Mouse (Mus musculus): ENCODE results near the gene Iapp. TPM values are rescaled to one million over a fixed set of nuclear protein-coding genes. Genes with fewer than 3 reads are reported as not detected.
"Not testable (repeated sequence)": the region's sequence is repeated elsewhere in the genome, so short reads cannot be mapped to it uniquely, and the experiment has no call there.

The Iapp gene
- total and polyA plus RNA-seq, 3 experiments, result not detected

DNA sequence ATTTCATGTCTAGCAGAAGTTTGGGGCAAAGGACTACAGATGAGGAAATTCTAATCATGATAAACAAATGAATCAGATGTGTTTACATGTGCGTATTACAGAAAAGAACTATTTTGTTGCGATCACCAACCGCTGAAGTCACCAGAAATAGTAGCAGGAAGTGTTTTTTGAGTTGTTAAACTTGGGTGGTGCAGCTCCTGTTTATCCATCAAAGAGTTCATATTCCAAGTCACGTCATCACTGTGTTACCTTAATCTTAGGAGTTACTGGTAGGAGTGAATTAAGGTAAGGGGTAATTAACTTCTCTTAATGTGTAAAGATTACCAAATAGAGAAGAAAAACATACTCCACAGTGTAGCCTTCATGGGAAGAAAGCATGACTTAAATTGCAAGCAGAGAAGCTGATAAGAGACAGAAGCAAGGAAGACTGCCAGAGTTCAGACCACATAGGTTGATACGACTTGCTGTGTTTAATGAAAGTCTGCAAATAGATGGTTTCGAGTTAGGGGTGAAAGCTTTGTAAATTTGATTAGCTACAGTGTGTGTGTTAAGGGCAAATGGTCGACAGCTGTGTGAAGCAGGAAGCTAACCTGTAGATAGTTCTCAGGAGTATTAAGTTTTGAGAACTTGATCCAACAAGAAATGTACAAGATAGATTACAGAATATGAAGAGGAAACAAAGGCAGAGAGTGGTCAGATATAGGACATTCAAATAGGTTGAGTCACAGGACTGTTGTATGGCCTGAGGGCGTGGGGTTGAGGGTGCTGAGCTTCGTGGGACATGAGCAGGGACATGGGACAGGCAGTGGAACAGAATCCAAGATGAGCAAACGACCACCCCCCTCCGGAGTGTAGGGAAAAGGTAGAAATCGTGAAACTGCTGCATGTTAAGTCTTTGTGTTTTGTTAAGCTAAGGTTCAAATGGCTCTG lies 48.2 kb downstream of the Iapp start:
- Histone ChIP-seq H3K4me1 (ENCODE audit: control insufficient read depth in 1 of 2, insufficient read depth in 2 of 2) (peaks cover 4 to 17% of the 10 kb centered on the region in 2 experiments), H3K9ac (ENCODE audit: insufficient read depth, low read depth) (peak overlapping the region; percentile 62), H3K4me3 (replicated peaks in 1 of 3; ENCODE audit: low read depth in 2 of 3, low read length in 2 of 3, poor library complexity in 1 of 3) (peak overlapping the region; percentile 71 to 81 (median 73)), H3K27ac (ENCODE audit: insufficient read depth, low read depth) (no peak overlapping the region), H3K36me3 (replicated peaks in 1 of 2; ENCODE audit: control insufficient read depth in 1 of 2, insufficient read depth in 1 of 2, low read length in 1 of 2) (peaks cover 21 to 38% of the 10 kb centered on the region in 2 experiments), H3K4me2 (ENCODE audit: insufficient read depth, low read depth, poor library complexity, severe bottlenecking) (peak overlapping the region; percentile 97), H3K9me3 (replicated peaks; ENCODE audit: low read length) (no peaks in the 10 kb centered on the region), H3K27me3 (replicated peaks) (no peaks in the 10 kb centered on the region), H3K79me2 (replicated peaks; ENCODE audit: control insufficient read depth, extremely low read depth, insufficient read depth, poor library complexity, severe bottlenecking) (no peaks in the 10 kb centered on the region)
- no peak for TF ChIP-seq BHLHE40 (IDR thresholded peaks at IDR 0.05; ENCODE audit: low read depth, low read length)
- dilution Hi-C loops (cut with MboI; ENCODE audit: extremely low pct_ligation_motif_present, extremely low pct_unique_long_range_greater_than_20kb, low sequenced_read_pairs), result no loop called here
- in situ Hi-C loops (cut with MboI; ENCODE audit: low pct_ligation_motif_present, low pct_unique_long_range_greater_than_20kb, low sequenced_read_pairs), result loop anchor here (25.0 kb wide), 1 partner anchor 166 kb away; the partner anchor contains the start of gene Ldhb
- peak; percentile 12 for DNase-seq (ENCODE audit: extremely low read depth)

GRCm38 (mm10) chr6:142347431-142348385 lies 49.5 kb downstream of the Iapp start:
- dilution Hi-C loops (cut with MboI; ENCODE audit: extremely low pct_ligation_motif_present, extremely low pct_unique_long_range_greater_than_20kb, low sequenced_read_pairs), result no loop called here
- Histone ChIP-seq H3K27ac (ENCODE audit: insufficient read depth, low read depth) (no peak overlapping the region), H3K9me3 (replicated peaks; ENCODE audit: low read length) (no peaks in the 10 kb centered on the region), H3K4me1 (ENCODE audit: control insufficient read depth in 1 of 2, insufficient read depth in 2 of 2) (peaks cover 4 to 17% of the 10 kb centered on the region in 2 experiments), H3K9ac (ENCODE audit: insufficient read depth, low read depth) (no peak overlapping the region), H3K27me3 (replicated peaks) (no peaks in the 10 kb centered on the region), H3K4me2 (ENCODE audit: insufficient read depth, low read depth, poor library complexity, severe bottlenecking) (no peak overlapping the region), H3K4me3 (replicated peaks in 1 of 3; ENCODE audit: low read depth in 2 of 3, low read length in 2 of 3, poor library complexity in 1 of 3) (no peak overlapping the region), H3K79me2 (replicated peaks; ENCODE audit: control insufficient read depth, extremely low read depth, insufficient read depth, poor library complexity, severe bottlenecking) (no peaks in the 10 kb centered on the region), H3K36me3 (replicated peaks in 1 of 2; ENCODE audit: control insufficient read depth in 1 of 2, insufficient read depth in 1 of 2, low read length in 1 of 2) (peaks cover 32 to 48% of the 10 kb centered on the region in 2 experiments)
- in situ Hi-C loops (cut with MboI; ENCODE audit: low pct_ligation_motif_present, low pct_unique_long_range_greater_than_20kb, low sequenced_read_pairs), result loop anchor here (25.0 kb wide), 1 partner anchor 165 kb away; the partner anchor contains the start of gene Ldhb
- DNase-seq (ENCODE audit: extremely low read depth), result no peak
- TF ChIP-seq ZKSCAN1 (IDR thresholded peaks at IDR 0.05; ENCODE audit: borderline replicate concordance, low read depth, low read length), result no peak
- no peak for TF ChIP-seq BHLHE40 (IDR thresholded peaks at IDR 0.05; ENCODE audit: low read depth, low read length)
- no peak for TF ChIP-seq POLR2AphosphoS2 (IDR thresholded peaks at IDR 0.05; ENCODE audit: low read depth, low read length)
- no peak for TF ChIP-seq SIN3A (IDR thresholded peaks at IDR 0.05; ENCODE audit: low read length)
- TF ChIP-seq RCOR1 (conservative IDR thresholded peaks at IDR 0.05; ENCODE audit: low read depth, low read length), result no peak
- no peak for TF ChIP-seq ZC3H11A (IDR thresholded peaks at IDR 0.05; ENCODE audit: low read depth, low read length)
- no peak for TF ChIP-seq ETS1 (conservative IDR thresholded peaks at IDR 0.05; ENCODE audit: low read depth, low read length)
- no peak for TF ChIP-seq USF1 (IDR thresholded peaks at IDR 0.05; ENCODE audit: low read depth, low read length)

- H3K27ac ChIP-seq (ENCODE audit: insufficient read depth, low read depth); dilution Hi-C loops (cut with MboI; ENCODE audit: extremely low pct_ligation_motif_present, extremely low pct_unique_long_range_greater_than_20kb, low sequenced_read_pairs); H3K4me1 ChIP-seq (ENCODE audit: control insufficient read depth in 1 of 2, insufficient read depth in 2 of 2); H3K27me3 ChIP-seq (replicated peaks); H3K4me2 ChIP-seq (ENCODE audit: insufficient read depth, low read depth, poor library complexity, severe bottlenecking); H3K9ac ChIP-seq (ENCODE audit: insufficient read depth, low read depth); H3K4me3 ChIP-seq (replicated peaks in 1 of 3; ENCODE audit: low read depth in 2 of 3, low read length in 2 of 3, poor library complexity in 1 of 3); in situ Hi-C loops (cut with MboI; ENCODE audit: low pct_ligation_motif_present, low pct_unique_long_range_greater_than_20kb, low sequenced_read_pairs); H3K79me2 ChIP-seq (replicated peaks; ENCODE audit: control insufficient read depth, extremely low read depth, insufficient read depth, poor library complexity, severe bottlenecking); H3K9me3 ChIP-seq (replicated peaks; ENCODE audit: low read length); DNase-seq (ENCODE audit: extremely low read depth): not testable (repeated sequence)
- H3K36me3 ChIP-seq (replicated peaks in 1 of 2; ENCODE audit: control insufficient read depth in 1 of 2, insufficient read depth in 1 of 2, low read length in 1 of 2), result peaks cover 50 to 80% of the 10 kb centered on the region in 2 experiments
These were observed 53.9 kb downstream of the Iapp start for GRCm38 (mm10) chr6:142352099-142352498.

Other genes with a start within 250 kb of the Iapp start
- not detected in 2 replicates for gene Slco1a6, start 89.9 kb upstream of the Iapp start, total RNA-seq (2012; rRNA removed)
- gene Slco1a6, start 89.9 kb upstream of the Iapp start, total RNA-seq (2014; rRNA removed), result not detected in 2 replicates
- gene Slco1a6, start 89.9 kb upstream of the Iapp start, polyA plus RNA-seq (2012; ENCODE audit: insufficient read length, low read depth), result 1.1 and 1.4 TPM in 2 replicates
- not detected in 2 replicates for gene Slco1a5, start 24.6 kb downstream of the Iapp start, total RNA-seq (2012; rRNA removed)
- not detected in 2 replicates for gene Slco1a5, start 24.6 kb downstream of the Iapp start, total RNA-seq (2014; rRNA removed)
- not detected in 2 replicates for gene Slco1a5, start 24.6 kb downstream of the Iapp start, polyA plus RNA-seq (2012; ENCODE audit: insufficient read length, low read depth)
- 7.9 and 8.0 TPM in 2 replicates for gene Pyroxd1, start 47.2 kb downstream of the Iapp start, total RNA-seq (2012; rRNA removed)
- 11.2 and 13.0 TPM in 2 replicates for gene Pyroxd1, start 47.2 kb downstream of the Iapp start, total RNA-seq (2014; rRNA removed)
- gene Pyroxd1, start 47.2 kb downstream of the Iapp start, polyA plus RNA-seq (2012; ENCODE audit: insufficient read length, low read depth), result 11.5 and 13.3 TPM in 2 replicates
- 24.9 and 37.7 TPM in 2 replicates for gene Recql, start 88.7 kb downstream of the Iapp start, total RNA-seq (2012; rRNA removed)
- 44.6 and 49.7 TPM in 2 replicates for gene Recql, start 88.7 kb downstream of the Iapp start, total RNA-seq (2014; rRNA removed)
- 45.4 and 63.7 TPM in 2 replicates for gene Recql, start 88.7 kb downstream of the Iapp start, polyA plus RNA-seq (2012; ENCODE audit: insufficient read length, low read depth)
- gene Golt1b, start 88.8 kb downstream of the Iapp start, total RNA-seq (2012; rRNA removed), result 28.3 and 36.4 TPM in 2 replicates
- gene Golt1b, start 88.8 kb downstream of the Iapp start, total RNA-seq (2014; rRNA removed), result 71.8 and 76.6 TPM in 2 replicates
- gene Golt1b, start 88.8 kb downstream of the Iapp start, polyA plus RNA-seq (2012; ENCODE audit: insufficient read length, low read depth), result 48.4 and 51.5 TPM in 2 replicates
- gene Spx, start 115.0 kb downstream of the Iapp start, total RNA-seq (2012; rRNA removed), result 0.17 TPM in 1 of 2 replicates, not detected in the other
- 0.22 and 0.51 TPM in 2 replicates for gene Spx, start 115.0 kb downstream of the Iapp start, total RNA-seq (2014; rRNA removed)
- gene Spx, start 115.0 kb downstream of the Iapp start, polyA plus RNA-seq (2012; ENCODE audit: insufficient read length, low read depth), result 0.16 TPM in 1 of 2 replicates, not detected in the other
- gene Gys2, start 174.7 kb downstream of the Iapp start, total RNA-seq (2012; rRNA removed), result not detected in 2 replicates
- not detected in 2 replicates for gene Gys2, start 174.7 kb downstream of the Iapp start, total RNA-seq (2014; rRNA removed)
- not detected in 2 replicates for gene Gys2, start 174.7 kb downstream of the Iapp start, polyA plus RNA-seq (2012; ENCODE audit: insufficient read length, low read depth)
- 0.25 TPM in 1 of 2 replicates, not detected in the other for gene Ldhb, start 209.5 kb downstream of the Iapp start, total RNA-seq (2012; rRNA removed)
- 0.59 TPM in 1 of 2 replicates, not detected in the other for gene Ldhb, start 209.5 kb downstream of the Iapp start, total RNA-seq (2014; rRNA removed)
- not detected in 2 replicates for gene Ldhb, start 209.5 kb downstream of the Iapp start, polyA plus RNA-seq (2012; ENCODE audit: insufficient read length, low read depth)